Mouse (Mus musculus) stomach, embryonic 15.5 days (tissue): ENCODE measurements around the gene Gm11549. TPM values are rescaled to one million over a fixed set of nuclear protein-coding genes. Genes with fewer than 3 reads are reported as not detected.

ENCODE experiments used
- ATAC-seq: fragments of 200-750 bp; cut with Nextera tagmentation; 2 replicates; pipeline ENCODE4 v1.8.0; 2017; ENCODE audit warnings: low read depth, moderate number of reproducible peaks, moderate TSS enrichment; ENCODE audit not compliant: insufficient read depth, low FRiP score
- H3K27ac ChIP-seq: fragments of 300-500 bp; sonication (generic); 2 replicates; pipeline ENCODE4 v1.5.1; 2015; ENCODE audit warnings: mild to moderate bottlenecking, inconsistent platforms
- H3K27me3 ChIP-seq: fragments of 300-500 bp; sonication (generic); replicated peaks from 2 replicates; pipeline ENCODE4 v1.6.1; 2015; ENCODE audit warnings: inconsistent platforms
- H3K36me3 ChIP-seq: fragments of 300-500 bp; sonication (generic); 2 replicates; pipeline ENCODE4 v1.6.1; 2015; ENCODE audit warnings: inconsistent platforms
- H3K4me1 ChIP-seq: fragments of 300-500 bp; sonication (generic); 2 replicates; pipeline ENCODE4 v1.6.1; 2015; ENCODE audit warnings: inconsistent platforms
- H3K4me2 ChIP-seq: fragments of 300-500 bp; sonication (generic); 2 replicates; pipeline ENCODE4 v1.6.1; 2015; ENCODE audit warnings: mild to moderate bottlenecking, inconsistent platforms
- H3K4me3 ChIP-seq: fragments of 300-500 bp; sonication (generic); replicated peaks from 2 replicates; pipeline ENCODE4 v1.5.1; 2015; ENCODE audit warnings: inconsistent platforms
- H3K9ac ChIP-seq: fragments of 300-500 bp; sonication (generic); 2 replicates; pipeline ENCODE4 v1.6.1; 2015; ENCODE audit warnings: inconsistent platforms
- H3K9me3 ChIP-seq: fragments of 300-500 bp; sonication (generic); 2 replicates; pipeline ENCODE4 v1.6.1; 2016; ENCODE audit warnings: inconsistent platforms
- WGBS: fragments of 180-500 bp; shearing (Covaris S2); methylation state at CpG from one replicate; pipeline ENCODE4 v1.1.7; 2015; 5-methylcytosine and 5-hydroxymethylcytosine counted together
- polyA plus RNA-seq: library from polyadenylated mRNA; unstranded; fragments of >200 nt; fragmentation: Nextera tagmentation; extraction: Ambion mirVana; gene quantifications from 2 replicates; pipeline ENCODE4 v1.2.1, GENCODE M21; 2015

Gene Gm11549
- polyA plus RNA-seq, 1 experiment from 2014 or later = 0.18 TPM

DNA sequence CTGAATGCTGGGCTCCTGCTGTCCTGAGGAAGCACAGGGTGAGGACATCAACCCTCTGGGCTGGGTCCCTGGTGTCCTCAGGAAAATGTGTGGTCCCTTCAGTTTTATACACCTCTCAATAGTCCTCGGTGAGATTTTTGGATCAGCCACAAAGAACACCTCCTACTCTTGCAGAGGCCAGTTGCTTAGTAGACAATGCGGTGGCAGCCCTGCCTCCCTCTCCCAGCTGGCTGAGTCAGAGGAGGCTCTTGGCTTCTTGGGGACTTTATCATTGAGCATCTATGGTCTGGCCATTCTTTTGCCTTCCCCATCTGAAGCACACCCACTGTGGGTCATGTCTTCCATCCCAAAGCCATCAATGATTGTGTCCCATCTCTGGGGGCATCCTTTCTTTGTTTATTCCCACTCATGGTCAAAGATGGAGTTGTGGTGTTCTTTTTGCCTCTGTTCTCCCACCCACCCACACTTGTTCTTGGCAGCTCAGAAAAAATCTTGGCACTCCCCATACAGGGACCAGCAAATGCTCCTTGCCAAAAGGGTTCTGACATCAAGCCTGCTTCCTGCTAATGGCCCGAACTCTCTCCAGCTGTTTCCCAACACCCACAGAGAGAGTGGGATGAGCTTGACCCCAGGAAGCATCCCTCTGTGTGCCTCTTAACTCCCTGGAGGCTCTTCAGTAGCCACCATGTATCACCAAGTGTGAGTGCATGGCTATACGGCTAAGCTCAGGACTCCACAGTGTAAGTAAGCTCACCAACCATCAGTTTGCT, 16.3 kb upstream of the Gm11549 start:
- Histone ChIP-seq H3K9me3 (no peaks in the 10 kb centered on the region), H3K27ac (no peak overlapping the region), H3K27me3 (no peaks in the 10 kb centered on the region), H3K4me2 (no peak overlapping the region), H3K4me3 (no peak overlapping the region), H3K9ac (no peak overlapping the region), H3K4me1 (0 out of 2 replicates have a peak, but pooled peaks cover 2% of the 10 kb centered on the region), H3K36me3 (no peaks in the 10 kb centered on the region)
- no peak for ATAC-seq
- WGBS = 78% methylated on average over 4 of the region's 4 CpGs

DNA sequence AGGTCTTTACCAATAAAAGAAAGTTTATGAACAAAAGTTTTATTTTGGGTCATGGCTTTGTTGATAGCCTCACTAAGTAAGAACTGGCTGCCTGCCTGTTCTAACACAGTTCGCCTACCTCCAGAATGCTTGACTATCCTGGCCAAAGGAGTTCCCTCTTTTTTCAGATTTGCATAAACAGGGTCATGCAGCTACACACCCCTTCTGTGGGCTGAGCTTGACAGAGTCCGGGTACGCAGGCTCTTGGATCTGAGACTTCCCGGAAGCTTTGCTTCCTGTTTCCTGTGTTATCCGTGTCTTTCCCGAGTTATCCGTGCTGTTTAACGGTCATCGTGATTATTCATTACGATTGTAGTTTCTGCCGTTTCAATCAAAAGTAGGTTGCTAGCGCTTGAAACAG, 14.4 kb upstream of the Gm11549 start:
- Histone ChIP-seq H3K9ac (no peak overlapping the region), H3K9me3 (no peaks in the 10 kb centered on the region), H3K27ac (no peak overlapping the region), H3K36me3 (no peaks in the 10 kb centered on the region), H3K27me3 (no peaks in the 10 kb centered on the region), H3K4me2 (no peak overlapping the region), H3K4me3 (no peak overlapping the region), H3K4me1 (0 out of 2 replicates have a peak, but pooled peaks cover 6% of the 10 kb centered on the region)
- no peak for ATAC-seq
- 82% methylated on average over 12 of the region's 12 CpGs for WGBS

DNA sequence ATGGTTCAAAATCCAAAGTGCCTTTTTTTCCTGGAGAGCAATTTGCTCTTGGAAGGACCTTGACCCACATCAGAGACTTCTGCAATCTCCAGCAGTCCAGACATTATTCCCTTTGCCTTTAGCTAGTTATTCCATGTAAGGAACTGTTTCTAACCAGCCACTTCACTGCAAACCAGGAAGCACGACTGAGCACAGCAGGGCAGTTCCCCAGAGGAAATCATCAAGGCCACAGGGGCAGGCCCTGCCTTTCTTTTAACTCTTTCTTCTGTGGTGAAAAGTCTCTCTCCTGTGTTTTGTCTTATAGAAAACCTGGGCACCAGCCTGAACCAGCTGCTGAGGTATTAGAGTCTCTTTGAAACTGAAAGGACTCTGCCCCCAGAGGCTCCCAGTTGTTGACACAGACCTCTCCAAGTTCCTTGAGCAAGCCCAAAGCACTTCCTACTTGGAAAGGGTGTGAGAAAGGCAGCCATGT, 11.6 kb upstream of the Gm11549 start:
- WGBS = 15% methylated on average over 1 of the region's 1 CpGs
- no peaks in the 10 kb centered on the region for H3K27me3 ChIP-seq
- ATAC-seq = peak; percentile 71; the same call in 1 of the 2 replicates
- no peak overlapping the region for H3K9ac ChIP-seq
- no peaks in the 10 kb centered on the region for H3K36me3 ChIP-seq
- H3K4me2 ChIP-seq = 0 out of 2 replicates have a peak overlapping the region, but pooled peaks have one; percentile 8
- H3K9me3 ChIP-seq = no peaks in the 10 kb centered on the region
- 0 out of 2 replicates have a peak, but pooled peaks cover 6% of the 10 kb centered on the region for H3K4me1 ChIP-seq
- 0 out of 2 replicates have a peak overlapping the region, but pooled peaks have one; percentile 22 for H3K27ac ChIP-seq
- H3K4me3 ChIP-seq = no peak overlapping the region

DNA sequence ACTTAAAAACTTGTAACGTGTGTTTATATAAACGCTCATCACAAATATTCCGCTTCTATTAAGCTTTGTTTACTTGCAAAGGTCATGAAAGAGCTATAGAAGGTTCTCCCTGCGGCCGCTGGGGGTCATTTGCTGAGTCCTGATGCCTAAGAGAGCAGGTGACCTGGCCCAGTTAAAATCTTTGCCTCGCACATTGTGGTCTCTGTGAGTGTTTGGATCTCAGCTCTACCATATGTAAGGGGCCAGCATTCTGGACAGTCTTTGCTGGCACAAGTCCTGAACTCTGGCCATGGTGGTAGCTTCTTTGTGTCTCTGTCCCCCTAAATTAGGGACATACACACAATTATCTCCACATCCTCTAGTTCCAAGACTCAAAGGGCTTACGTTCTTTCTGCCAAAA, 11.1 kb upstream of the Gm11549 start:
- no peaks in the 10 kb centered on the region for H3K9me3 ChIP-seq
- H3K4me3 ChIP-seq = no peak overlapping the region
- no peak for ATAC-seq
- 26% methylated on average over 7 of the region's 7 CpGs for WGBS
- H3K9ac ChIP-seq = no peak overlapping the region
- 0 out of 2 replicates have a peak overlapping the region, but pooled peaks have one; percentile 22 for H3K27ac ChIP-seq
- 0 out of 2 replicates have a peak, but pooled peaks cover 6% of the 10 kb centered on the region for H3K4me1 ChIP-seq
- H3K27me3 ChIP-seq = no peaks in the 10 kb centered on the region
- no peaks in the 10 kb centered on the region for H3K36me3 ChIP-seq
- H3K4me2 ChIP-seq = 0 out of 2 replicates have a peak overlapping the region, but pooled peaks have one; percentile 8

DNA sequence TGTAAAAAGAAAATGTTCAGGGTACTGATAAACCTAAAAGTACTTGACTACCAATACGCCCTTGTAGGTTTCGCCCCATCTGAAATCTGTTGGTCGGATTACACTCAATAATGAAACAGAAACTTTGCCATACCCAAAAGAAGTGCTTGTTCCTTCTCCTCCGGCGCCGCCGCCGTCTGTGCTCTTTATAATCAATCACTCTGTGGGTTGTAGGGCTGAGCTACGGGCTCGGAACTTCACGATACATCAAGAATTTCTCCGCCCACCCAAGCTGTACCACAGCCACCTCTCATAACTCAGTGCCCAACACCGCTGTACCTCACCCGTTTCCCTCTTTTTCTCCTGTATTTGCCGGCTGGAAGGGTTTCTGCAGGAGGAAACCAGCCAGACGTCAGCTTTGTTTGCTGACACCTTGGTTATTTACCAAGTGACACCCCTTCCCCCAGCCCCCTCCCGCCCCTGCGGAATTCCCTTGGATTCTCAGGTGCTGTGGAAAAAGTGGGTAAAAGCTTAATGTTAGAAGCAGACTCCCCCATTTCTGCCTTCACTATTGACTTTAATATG, 10.4 kb upstream of the Gm11549 start:
- ATAC-seq = no peak
- 4% methylated on average over 18 of the region's 18 CpGs for WGBS

DNA sequence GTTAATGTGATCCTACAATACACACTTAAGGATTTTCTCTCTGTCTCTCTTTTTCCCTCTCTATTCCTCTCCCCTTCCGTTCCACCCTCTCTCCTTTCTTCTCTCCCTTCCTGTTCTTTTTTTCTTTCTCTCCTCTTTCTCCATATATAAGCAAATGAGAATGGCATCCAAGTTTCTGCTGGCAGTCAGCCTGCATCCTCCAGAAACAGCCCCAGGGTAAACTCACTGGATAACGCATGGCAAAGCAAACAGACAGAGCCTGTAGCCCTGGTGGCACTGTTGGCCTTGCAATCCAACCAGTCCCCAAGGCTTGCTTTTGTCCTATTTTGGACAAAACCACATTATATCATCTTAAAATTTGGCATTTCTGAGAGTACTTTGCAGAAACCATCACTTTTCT, 9.6 kb upstream of the Gm11549 start:
- Histone ChIP-seq H3K27me3 (no peaks in the 10 kb centered on the region), H3K4me2 (peak overlapping the region; percentile 58; the same call in 1 of the 2 replicates), H3K9me3 (no peaks in the 10 kb centered on the region), H3K4me3 (no peak overlapping the region), H3K9ac (no peak overlapping the region), H3K27ac (no peak overlapping the region), H3K36me3 (no peaks in the 10 kb centered on the region), H3K4me1 (0 out of 2 replicates have a peak, but pooled peaks cover 6% of the 10 kb centered on the region)
- 40% methylated on average over 2 of the region's 2 CpGs for WGBS
- no peak for ATAC-seq

More for the DNA sequence above, 10.4 kb upstream of the Gm11549 start:
- no peaks in the 10 kb centered on the region for H3K9me3 ChIP-seq
- H3K4me2 ChIP-seq = peak overlapping the region; percentile 58
- no peak overlapping the region for H3K9ac ChIP-seq
- no peaks in the 10 kb centered on the region for H3K27me3 ChIP-seq
- H3K4me3 ChIP-seq = peak overlapping the region; percentile 38
- 0 out of 2 replicates have a peak, but pooled peaks cover 6% of the 10 kb centered on the region for H3K4me1 ChIP-seq
- no peaks in the 10 kb centered on the region for H3K36me3 ChIP-seq
- H3K27ac ChIP-seq = no peak overlapping the region

DNA sequence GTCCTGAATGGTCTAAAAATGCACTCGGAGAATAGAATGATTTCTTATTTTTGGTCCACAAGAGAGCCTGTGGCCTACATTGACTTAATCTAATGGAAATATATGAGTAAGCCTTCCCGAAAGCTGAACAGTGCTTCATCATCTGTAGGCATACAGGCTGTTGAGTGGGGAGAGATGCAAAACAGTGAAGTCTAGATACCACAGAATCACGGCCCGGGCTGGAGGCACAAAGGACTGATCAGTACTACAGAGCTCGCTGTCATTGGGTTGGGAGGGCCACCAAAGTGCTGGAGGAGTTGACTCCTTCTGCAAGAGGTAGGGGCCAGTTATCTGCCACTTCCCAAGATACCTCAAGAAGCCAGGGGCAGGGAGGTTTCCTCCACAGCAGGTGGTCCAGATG, 9.2 kb upstream of the Gm11549 start:
- no peaks in the 10 kb centered on the region for H3K9me3 ChIP-seq
- H3K27ac ChIP-seq = no peak overlapping the region
- no peaks in the 10 kb centered on the region for H3K36me3 ChIP-seq
- H3K4me3 ChIP-seq = no peak overlapping the region
- no peaks in the 10 kb centered on the region for H3K27me3 ChIP-seq
- 80% methylated on average over 5 of the region's 5 CpGs for WGBS
- 0 out of 2 replicates have a peak, but pooled peaks cover 6% of the 10 kb centered on the region for H3K4me1 ChIP-seq
- H3K4me2 ChIP-seq = no peak overlapping the region
- no peak for ATAC-seq
- no peak overlapping the region for H3K9ac ChIP-seq

GRCm38 (mm10) chr3:36530345-36530744, 8.7 kb upstream of the Gm11549 start:
- Histone ChIP-seq H3K27ac (no peak overlapping the region), H3K9me3 (no peaks in the 10 kb centered on the region), H3K27me3 (no peaks in the 10 kb centered on the region), H3K9ac (no peak overlapping the region), H3K4me1 (0 out of 2 replicates have a peak, but pooled peaks cover 6% of the 10 kb centered on the region), H3K36me3 (no peaks in the 10 kb centered on the region), H3K4me2 (no peak overlapping the region), H3K4me3 (no peak overlapping the region)
- no peak for ATAC-seq
- 76% methylated on average over 6 of the region's 6 CpGs for WGBS

- peaks cover 19% of the 10 kb centered on the region for H3K27me3 ChIP-seq
- no peak overlapping the region for H3K27ac ChIP-seq
- 63% methylated on average over 3 of the region's 3 CpGs for WGBS
- no peak overlapping the region for H3K9ac ChIP-seq
- H3K36me3 ChIP-seq = no peaks in the 10 kb centered on the region
- no peak for ATAC-seq
- H3K9me3 ChIP-seq = no peaks in the 10 kb centered on the region
- H3K4me1 ChIP-seq = no peaks in the 10 kb centered on the region
- H3K4me2 ChIP-seq = no peak overlapping the region
- H3K4me3 ChIP-seq = no peak overlapping the region
Observed at GRCm38 (mm10) chr3:36524466-36524865, 2.9 kb upstream of the Gm11549 start.

- Histone ChIP-seq H3K27me3 (peaks cover 19% of the 10 kb centered on the region), H3K36me3 (no peaks in the 10 kb centered on the region), H3K27ac (no peak overlapping the region), H3K4me2 (no peak overlapping the region), H3K4me1 (no peaks in the 10 kb centered on the region), H3K9ac (no peak overlapping the region), H3K4me3 (no peak overlapping the region), H3K9me3 (no peaks in the 10 kb centered on the region)
- no peak for ATAC-seq
- 18% methylated on average over 4 of the region's 4 CpGs for WGBS
Observed at GRCm38 (mm10) chr3:36522137-36522536, 524 bp upstream of the Gm11549 start.

- Histone ChIP-seq H3K4me1 (no peaks in the 10 kb centered on the region), H3K27me3 (peaks cover 12% of the 10 kb centered on the region), H3K36me3 (no peaks in the 10 kb centered on the region), H3K4me3 (no peak overlapping the region), H3K27ac (no peak overlapping the region), H3K4me2 (no peak overlapping the region), H3K9ac (no peak overlapping the region), H3K9me3 (no peaks in the 10 kb centered on the region)
- 85% methylated on average over 9 of the region's 9 CpGs for WGBS
- ATAC-seq = no peak
Observed at GRCm38 (mm10) chr3:36516196-36516595, 5.4 kb downstream of the Gm11549 start.

- Histone ChIP-seq H3K4me2 (no peak overlapping the region), H3K9ac (no peak overlapping the region), H3K4me3 (no peak overlapping the region), H3K27ac (no peak overlapping the region), H3K9me3 (no peaks in the 10 kb centered on the region), H3K36me3 (no peaks in the 10 kb centered on the region), H3K4me1 (no peaks in the 10 kb centered on the region), H3K27me3 (no peaks in the 10 kb centered on the region)
- 71% methylated on average over 6 of the region's 6 CpGs for WGBS
- no peak for ATAC-seq
Observed at GRCm38 (mm10) chr3:36511491-36511890, 10.1 kb downstream of the Gm11549 start.
